Mouse (Mus musculus) heart, adult 2 months (tissue): ENCODE data around the gene Foxe1. TPM values are rescaled to one million over a fixed set of nuclear protein-coding genes. Genes with fewer than 3 reads are reported as not detected.

Experiments
- DNase-seq, 2 experiments: peaks; one replicate each; pipeline ENCODE4 v3.0.0; 2021
- H3K27ac ChIP-seq: fragments of 200-600 bp; 2 replicates; pipeline ENCODE4 v1.8.1; 2022
- H3K27me3 ChIP-seq: fragments of 200-500 bp; 2 replicates; pipeline ENCODE4 v1.6.1; 2012; ENCODE audit warnings: mild to moderate bottlenecking, low read length, inconsistent platforms, mixed read lengths; ENCODE audit not compliant: control insufficient read depth, insufficient read depth
- H3K36me3 ChIP-seq: fragments of 200-500 bp; 2 replicates; pipeline ENCODE4 v1.6.1; 2012; ENCODE audit warnings: low read length, inconsistent platforms; ENCODE audit not compliant: control insufficient read depth, insufficient read depth
- H3K4me1 ChIP-seq: fragments of 200-500 bp; 2 replicates; pipeline ENCODE4 v1.6.1; 2011; ENCODE audit warnings: low read length; ENCODE audit not compliant: control insufficient read depth, insufficient read depth
- H3K4me3 ChIP-seq: fragments of 200-600 bp; 2 replicates; pipeline ENCODE4 v1.8.1; 2022
- H3K79me2 ChIP-seq: fragments of 200-500 bp; replicated peaks from 2 replicates; pipeline ENCODE4 v1.6.1; 2012; ENCODE audit warnings: mild to moderate bottlenecking, inconsistent platforms, low read length, moderate library complexity, mixed read lengths; ENCODE audit not compliant: control insufficient read depth, insufficient read depth
- H3K9ac ChIP-seq: fragments of 200-500 bp; 2 replicates; pipeline ENCODE4 v1.6.1; 2012; ENCODE audit warnings: low read depth, mild to moderate bottlenecking, control low read depth, inconsistent platforms, low read length, mixed read lengths
- CTCF ChIP-seq: fragments of 200-600 bp; IDR thresholded peaks from 2 replicates; pipeline ENCODE4 v1.8.1; 2022; ENCODE audit warnings: antibody characterized with exemption, mild to moderate bottlenecking, moderate library complexity
- EP300 ChIP-seq: fragments of 200-500 bp; IDR thresholded peaks from 2 replicates; pipeline ENCODE4 v1.6.1; 2011; ENCODE audit warnings: low read depth, low read length, control low read depth; ENCODE audit not compliant: insufficient read depth
- POLR2A ChIP-seq: fragments of 200-500 bp; IDR thresholded peaks from 2 replicates; pipeline ENCODE4 v1.6.1; 2011; ENCODE audit warnings: mild to moderate bottlenecking, low read depth, low read length, control low read depth; ENCODE audit not compliant: insufficient read depth
- WGBS: fragments of 180-500 bp; shearing (Covaris S2); methylation state at CpG from one replicate; pipeline ENCODE4 v1.1.7; 2018; 5-methylcytosine and 5-hydroxymethylcytosine counted together
- intact Hi-C: fragments of 180-260 bp; cut with DNase I; formaldehyde crosslinking; loops from one replicate; pipeline ENCODE4 v1.15.1; 2025
- polyA plus RNA-seq: library from polyadenylated mRNA; depleted of rRNA; stranded (reverse); fragments of >200 nt; gene quantifications from 2 replicates; pipeline ENCODE4 v1.2.3, GENCODE M21; 2012
- total RNA-seq, 2 experiments: library from RNA; stranded (reverse); gene quantifications; 2 replicates each; pipeline ENCODE4 v1.2.3; 2021

Foxe1 gene
- total and polyA plus RNA-seq, 3 experiments = not detected

DNA sequence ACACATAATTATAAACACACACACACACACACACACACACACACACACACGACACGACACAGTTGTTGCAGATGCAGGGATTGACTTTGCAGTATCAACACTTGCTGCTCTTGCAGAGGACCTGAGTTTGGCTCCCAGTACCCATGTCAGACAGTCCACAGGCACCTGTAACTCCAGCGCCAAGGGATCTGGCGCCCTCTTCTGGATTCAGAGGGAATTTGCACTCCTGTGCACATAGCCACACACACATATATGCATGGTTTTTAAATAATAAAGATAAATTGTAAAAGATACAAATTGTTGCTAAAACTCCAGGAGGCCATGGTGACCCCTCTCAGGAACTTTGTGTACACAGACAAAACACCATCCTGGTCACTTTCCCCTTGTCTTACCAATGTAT is 25.7 kb downstream of the Foxe1 start:
- WGBS = 62% methylated on average over 4 of the region's 4 CpGs
- no peak for DNase-seq
- intact Hi-C loops = no loop called here
- TF ChIP-seq CTCF (peak; percentile 33), EP300 (no peak)
- Histone ChIP-seq H3K9ac (no peak overlapping the region), H3K4me3 (no peak overlapping the region), H3K36me3 (no peaks in the 10 kb centered on the region), H3K4me1 (no peaks in the 10 kb centered on the region; the same call in 1 of the 2 replicates), H3K27ac (no peak overlapping the region), H3K79me2 (no peaks in the 10 kb centered on the region), H3K27me3 (peaks cover 2% of the 10 kb centered on the region; the same call in 1 of the 2 replicates)

DNA sequence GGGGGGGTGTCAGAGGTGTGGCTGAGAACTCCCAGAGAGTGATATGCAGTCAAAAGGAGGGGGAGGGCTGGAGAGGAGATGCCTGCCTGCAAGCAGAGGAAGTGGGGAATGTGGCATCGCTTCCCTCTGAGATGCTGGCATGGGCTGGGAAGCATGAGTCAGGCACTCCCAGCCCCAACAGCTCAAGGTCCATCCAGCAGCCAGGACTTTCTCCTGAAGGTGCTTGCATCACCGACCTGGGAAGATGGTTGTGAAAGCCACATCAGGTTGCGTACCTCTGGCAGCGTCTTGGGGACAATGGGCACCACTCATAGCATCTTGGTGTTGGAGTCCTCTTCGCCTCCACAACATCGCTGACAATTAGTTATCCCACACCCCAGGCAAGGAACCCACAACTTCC is 27.0 kb downstream of the Foxe1 start:
- WGBS = 38% methylated on average over 6 of the region's 6 CpGs
- no peak overlapping the region for H3K9ac ChIP-seq
- no peaks in the 10 kb centered on the region for H3K36me3 ChIP-seq
- H3K27ac ChIP-seq = no peak overlapping the region
- H3K27me3 ChIP-seq = peaks cover 2% of the 10 kb centered on the region; the same call in 1 of the 2 replicates
- H3K79me2 ChIP-seq = no peaks in the 10 kb centered on the region
- DNase-seq = no peak
- peaks cover 3% of the 10 kb centered on the region; the same call in 1 of the 2 replicates for H3K4me1 ChIP-seq
- no peak overlapping the region for H3K4me3 ChIP-seq
- TF ChIP-seq EP300 (no peak), POLR2A (no peak), CTCF (no peak)
- intact Hi-C loops = loop anchor here (10.0 kb wide), 1 partner anchor 284 kb away; the partner anchor contains the start of gene Tbc1d2

DNA sequence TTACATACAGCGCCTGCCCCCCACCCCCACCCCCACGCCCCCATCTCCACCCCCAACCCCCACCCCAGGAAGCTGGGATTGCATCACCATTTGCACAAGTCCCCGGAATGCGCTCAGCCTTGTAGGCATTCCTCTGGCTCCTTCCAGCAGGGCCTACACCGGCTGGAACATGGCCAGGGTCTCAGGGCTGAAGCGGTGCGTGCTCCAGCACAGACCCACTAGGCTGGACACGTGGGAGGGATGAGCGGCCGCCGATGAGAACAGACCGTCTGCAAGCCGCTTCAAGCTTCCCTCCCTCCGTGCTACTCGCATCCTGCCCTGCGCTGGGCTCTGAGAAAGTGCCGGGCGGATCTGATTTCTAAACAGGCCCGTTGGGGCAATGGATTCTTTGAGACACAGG is 27.6 kb downstream of the Foxe1 start:
- no peak overlapping the region for H3K27ac ChIP-seq
- WGBS = 3% methylated on average over 19 of the region's 19 CpGs
- H3K79me2 ChIP-seq = no peaks in the 10 kb centered on the region
- TF ChIP-seq CTCF (no peak), EP300 (no peak), POLR2A (no peak)
- H3K9ac ChIP-seq = peak overlapping the region; percentile 30; the same call in 1 of the 2 replicates
- no peak overlapping the region for H3K4me3 ChIP-seq
- no peaks in the 10 kb centered on the region for H3K36me3 ChIP-seq
- peaks cover 2% of the 10 kb centered on the region; the same call in 1 of the 2 replicates for H3K27me3 ChIP-seq
- intact Hi-C loops = loop anchor here (10.0 kb wide), 1 partner anchor 284 kb away; the partner anchor contains the start of gene Tbc1d2
- DNase-seq = peak; percentile 67 to 68
- H3K4me1 ChIP-seq = peaks cover 3% of the 10 kb centered on the region; the same call in 1 of the 2 replicates

DNA sequence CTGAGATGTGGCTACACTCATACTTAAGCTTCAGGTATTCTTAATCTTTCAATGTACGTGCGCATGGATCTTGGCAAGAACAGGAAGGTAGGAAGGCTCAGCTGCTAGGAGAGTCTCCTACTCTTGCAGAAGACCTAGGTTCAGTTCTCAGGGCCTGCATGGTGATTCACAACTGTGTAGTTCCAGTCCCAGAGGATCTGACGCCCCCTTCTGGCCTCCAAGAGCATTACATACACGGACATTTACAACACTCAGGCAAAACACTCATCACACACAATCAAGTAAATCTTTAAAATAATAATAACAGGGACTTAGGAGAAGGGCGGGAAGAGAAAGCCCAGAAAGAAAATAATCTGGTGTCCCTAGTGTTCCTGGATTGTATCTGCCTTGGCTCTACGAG is 31.0 kb downstream of the Foxe1 start:
- Histone ChIP-seq H3K79me2 (no peaks in the 10 kb centered on the region), H3K4me3 (peak overlapping the region; percentile 51), H3K27ac (peak overlapping the region; percentile 12; the same call in 1 of the 2 replicates), H3K36me3 (no peaks in the 10 kb centered on the region), H3K27me3 (peaks cover 2% of the 10 kb centered on the region; the same call in 1 of the 2 replicates), H3K4me1 (peaks cover 3% of the 10 kb centered on the region; the same call in 1 of the 2 replicates), H3K9ac (no peak overlapping the region)
- DNase-seq = peak in 1 of 2 experiments; percentile 34
- TF ChIP-seq EP300 (no peak), POLR2A (no peak), CTCF (peak; percentile 60)
- 51% methylated on average over 6 of the region's 6 CpGs for WGBS
- intact Hi-C loops = loop anchor here (10.0 kb wide), 1 partner anchor 280 kb away; the partner anchor contains the start of gene Tbc1d2

DNA sequence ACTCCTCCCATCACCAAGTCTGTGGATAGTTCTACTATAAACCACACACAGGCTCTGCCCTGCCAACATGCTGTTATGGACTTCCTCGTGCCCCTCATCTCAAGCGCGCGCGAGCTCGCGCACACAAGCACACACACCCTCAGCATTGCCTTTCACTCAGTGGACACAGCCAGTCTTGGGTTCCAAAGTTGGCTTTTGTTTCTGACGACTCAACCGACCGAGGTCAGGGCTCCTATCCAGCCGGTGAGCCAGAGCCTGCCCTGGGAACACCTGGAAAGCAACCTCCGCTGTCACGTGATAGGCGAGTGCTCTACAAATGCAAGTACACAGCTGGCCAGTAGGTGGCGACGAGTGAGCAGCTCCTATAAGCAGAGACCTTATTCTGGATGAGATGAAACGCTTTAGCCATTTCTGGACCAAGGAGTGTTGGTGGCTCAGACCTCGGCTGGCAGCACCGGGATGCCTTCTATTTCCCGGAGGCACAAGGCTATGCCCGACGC is 31.5 kb downstream of the Foxe1 start:
- Histone ChIP-seq H3K27ac (peak overlapping the region; percentile 12; the same call in 1 of the 2 replicates), H3K9ac (no peak overlapping the region)
- WGBS = 13% methylated on average over 22 of the region's 22 CpGs

DNA sequence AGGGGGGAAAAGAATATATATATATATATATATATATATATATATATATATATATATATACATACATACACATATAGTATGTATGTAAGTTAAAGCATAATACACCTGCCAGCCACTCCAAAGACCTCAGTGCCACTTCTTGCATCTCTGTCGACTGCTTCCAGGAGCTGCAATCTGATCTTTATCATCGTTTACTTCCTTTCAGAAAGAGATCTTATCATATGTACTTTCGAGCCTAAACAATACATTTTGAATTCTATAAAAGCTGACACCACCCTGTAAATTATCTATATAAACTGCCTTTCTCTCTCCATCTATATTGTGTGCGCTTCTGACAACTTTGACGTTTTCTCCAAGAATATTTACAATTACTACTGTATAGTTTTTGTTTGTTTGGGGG is 45.1 kb downstream of the Foxe1 start:
- H3K36me3 ChIP-seq = no peaks in the 10 kb centered on the region
- intact Hi-C loops = loop anchor here (2.0 to 5.0 kb wide), 3 partner anchors 64 to 250 kb away; partner anchors contain the start of genes Ncbp1, Tstd2 and Xpa
- no peak for DNase-seq
- no peak overlapping the region for H3K9ac ChIP-seq
- no peaks in the 10 kb centered on the region; the same call in 1 of the 2 replicates for H3K4me1 ChIP-seq
- TF ChIP-seq CTCF = no peak
- no peak for TF ChIP-seq EP300
- no peak for TF ChIP-seq POLR2A
- no peaks in the 10 kb centered on the region for H3K27me3 ChIP-seq
- whole genome bisulfite sequencing = 13% methylated on average over 5 of the region's 5 CpGs
- peak overlapping the region; percentile 85 for H3K4me3 ChIP-seq
- no peaks in the 10 kb centered on the region for H3K79me2 ChIP-seq
- H3K27ac ChIP-seq = peak overlapping the region; percentile 94

More for the DNA sequence above, 31.5 kb downstream of the Foxe1 start:
- Histone ChIP-seq H3K27me3 (peaks cover 2% of the 10 kb centered on the region; the same call in 1 of the 2 replicates), H3K4me1 (peaks cover 3% of the 10 kb centered on the region; the same call in 1 of the 2 replicates), H3K36me3 (no peaks in the 10 kb centered on the region), H3K4me3 (peak overlapping the region; percentile 51), H3K79me2 (no peaks in the 10 kb centered on the region)
- intact Hi-C loops = loop anchor here (5.0 to 10.0 kb wide), 3 partner anchors 173 to 280 kb away; partner anchors contain the start of gene Tbc1d2
- TF ChIP-seq CTCF (peak; percentile 84), POLR2A (no peak), EP300 (no peak)
- DNase-seq = peak; percentile 81 to 84
